Mouse (Mus musculus) stomach, postnatal 0 days (tissue): Measurements from ENCODE around the gene Ola1.

Experiments
- CTCF ChIP-seq: IDR thresholded peaks from 2 replicates; pipeline ENCODE4 v1.5.1; 2016; ENCODE audit warnings: antibody characterized with exemption, low read depth, mild to moderate bottlenecking, moderate library complexity
- EP300 ChIP-seq: optimal IDR thresholded peaks from 2 replicates; pipeline ENCODE3; 2016; ENCODE audit warnings: antibody characterized with exemption

- TF ChIP-seq CTCF = no peak
- TF ChIP-seq EP300 = no peak
Measured at GRCm38 (mm10) chr2:73264611-73265195, 46.0 kb upstream of the Ola1 start.
